Mouse (Mus musculus) brain, embryonic 14.5 days (tissue): ENCODE data around the gene Ccne1. TPM values are rescaled to one million over a fixed set of nuclear protein-coding genes. Genes with fewer than 3 reads are reported as not detected.

Experiments
- DNase-seq: peaks from one replicate; pipeline ENCODE4 v3.0.0-alpha.2; 2011; ENCODE audit warnings: low read depth
- CTCF ChIP-seq: fragments of 200-500 bp; IDR thresholded peaks from 2 replicates; pipeline ENCODE4 v1.5.1; 2012; ENCODE audit warnings: inconsistent platforms, mild to moderate bottlenecking, moderate library complexity, borderline replicate concordance; ENCODE audit not compliant: insufficient read depth, insufficient read length; ENCODE audit errors: extremely low read depth
- POLR2A ChIP-seq: fragments of 200-500 bp; IDR thresholded peaks from 2 replicates; pipeline ENCODE4 v1.6.1; 2012; ENCODE audit warnings: mild to moderate bottlenecking, inconsistent platforms, borderline replicate concordance; ENCODE audit not compliant: poor library complexity, insufficient read depth, insufficient read length, severe bottlenecking; ENCODE audit errors: extremely low read depth
- polyA plus RNA-seq: library from polyadenylated mRNA; depleted of rRNA; stranded (reverse); fragments of >200 nt; gene quantifications from 2 replicates; pipeline ENCODE4 v1.2.3, GENCODE M21; 2012

Ccne1 gene
- polyA plus RNA-seq, 1 experiment: 12.2 TPM

DNA sequence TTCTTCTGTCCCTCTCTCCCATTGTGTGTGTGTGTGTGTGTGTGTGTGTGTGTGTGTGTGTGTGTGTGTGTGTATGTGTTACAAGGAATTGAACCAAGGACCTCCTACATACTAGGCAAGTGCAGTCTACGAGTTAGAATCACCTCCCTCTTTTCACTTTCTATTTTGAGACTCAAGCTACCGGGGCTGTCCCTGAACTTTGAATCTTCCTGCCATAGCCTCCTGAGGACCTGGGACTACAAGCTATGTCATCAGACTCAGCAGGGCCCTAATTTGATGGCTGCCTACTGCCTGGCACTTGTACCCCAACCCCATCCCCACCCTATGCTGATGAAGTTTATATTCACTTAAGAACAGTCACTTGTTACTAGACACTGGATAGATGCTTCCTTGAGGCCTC is 18.9 kb downstream of the Ccne1 start:
- DNase-seq: no peak
- TF ChIP-seq CTCF (no peak), POLR2A (no peak)

DNA sequence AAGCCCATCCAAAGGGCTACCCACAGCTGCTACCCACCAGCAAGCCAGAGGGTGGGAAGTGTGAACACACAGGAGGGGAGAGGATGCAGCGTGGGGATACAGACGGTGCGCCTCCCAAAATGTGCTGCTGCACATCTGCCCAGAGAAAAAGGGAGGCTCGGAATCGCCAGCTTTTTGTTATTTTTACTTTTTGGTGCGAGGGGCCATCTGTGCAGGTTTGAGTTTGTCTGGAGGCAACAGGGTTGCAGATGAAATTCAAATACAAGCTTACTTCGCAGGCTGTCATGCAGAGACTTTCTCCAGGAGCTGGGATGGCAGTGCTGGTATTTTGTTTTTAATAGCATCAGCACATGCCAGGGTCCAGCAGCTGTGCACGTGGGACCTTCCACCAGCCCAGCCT is 19.5 kb downstream of the Ccne1 start:
- TF ChIP-seq POLR2A (no peak), CTCF (no peak)
- DNase-seq: no peak

DNA sequence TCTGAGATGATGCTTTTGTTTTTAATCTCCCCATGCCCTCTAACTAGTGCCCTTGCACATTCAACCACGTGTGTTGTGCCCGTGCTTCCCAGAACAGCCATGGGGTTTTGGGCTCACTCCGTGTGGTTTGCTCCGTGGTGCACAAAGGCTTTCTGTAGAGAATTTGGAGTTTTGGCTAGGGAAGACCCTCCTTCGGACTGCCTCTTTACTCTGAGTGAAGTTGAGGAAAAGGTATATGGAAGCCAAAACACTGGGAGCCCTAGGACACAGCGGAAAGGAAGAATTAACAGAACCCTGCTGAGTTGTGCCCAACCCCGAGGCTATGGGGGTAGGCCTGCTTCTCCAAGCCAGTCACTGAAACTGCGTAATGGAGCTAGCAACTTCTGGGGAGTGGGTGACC is 20.9 kb downstream of the Ccne1 start:
- no peak for DNase-seq
- no peak for TF ChIP-seq POLR2A
- TF ChIP-seq CTCF: no peak

GRCm38 (mm10) chr7:38085573-38086211 is 21.6 kb downstream of the Ccne1 start:
- peak; percentile 72 for DNase-seq

DNA sequence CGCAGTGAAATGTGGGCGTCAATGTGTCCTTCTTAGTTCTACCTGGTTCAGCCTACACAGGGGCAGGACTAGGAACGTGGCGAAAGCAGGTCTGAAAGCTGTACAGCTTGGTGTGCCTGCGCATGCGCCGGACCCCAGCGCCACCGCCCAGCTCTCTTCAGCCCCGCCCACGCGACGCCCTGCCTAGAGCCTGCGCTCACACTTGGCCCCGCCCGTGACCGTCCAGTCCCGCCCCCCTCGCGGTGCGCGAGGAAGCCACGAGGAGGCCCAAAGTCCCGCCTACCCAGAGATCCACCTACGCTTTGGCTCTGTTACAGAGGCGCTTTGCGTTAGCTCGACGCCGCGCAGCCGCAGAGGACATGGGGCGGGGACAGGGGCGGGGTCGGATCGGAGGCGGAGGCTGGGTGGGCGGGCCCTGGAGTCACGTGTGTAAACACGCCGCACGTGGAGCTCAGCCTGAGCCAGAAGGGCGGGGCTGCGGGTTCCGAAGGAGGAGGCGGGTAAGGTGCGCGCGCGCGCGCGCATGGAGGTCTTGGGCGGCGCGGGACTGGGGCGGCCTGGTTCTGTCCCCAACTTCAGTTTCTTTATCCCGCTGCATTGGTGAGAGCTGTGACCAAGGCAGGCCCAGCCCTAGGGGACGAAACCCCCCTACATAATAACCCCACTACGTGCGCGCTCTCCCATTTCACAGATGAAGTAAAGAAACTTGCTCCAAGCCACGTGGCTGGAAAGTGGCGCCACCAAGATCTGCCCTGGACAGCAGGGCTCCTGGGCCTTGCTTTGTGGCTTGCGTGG is 22.4 kb downstream of the Ccne1 start:
- DNase-seq: peak; percentile 100
- no peak for TF ChIP-seq CTCF
- no peak for TF ChIP-seq POLR2A

More at GRCm38 (mm10) chr7:38085573-38086211, 21.6 kb downstream of the Ccne1 start:
- TF ChIP-seq POLR2A (no peak), CTCF (peak; percentile 38; the same call in 1 of the 2 replicates)

DNA sequence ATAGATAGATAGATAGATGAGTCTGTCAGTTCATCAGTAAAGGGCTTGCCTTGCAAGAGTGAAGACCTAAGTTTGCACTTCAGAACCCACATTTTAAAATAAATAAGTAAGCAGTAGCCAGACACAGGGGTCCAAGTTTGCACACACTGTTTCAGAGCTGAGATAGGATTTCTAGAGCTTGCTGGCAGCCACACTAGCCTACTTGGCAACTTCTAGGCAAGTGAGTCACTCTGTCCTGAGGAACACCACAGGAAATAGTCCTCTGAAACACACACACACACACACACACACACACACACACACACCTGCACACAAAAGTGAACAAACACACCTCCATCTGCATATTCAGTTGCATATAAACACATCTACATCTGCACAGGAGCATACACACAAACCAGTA is 24.4 kb downstream of the Ccne1 start:
- no peak for TF ChIP-seq CTCF
- TF ChIP-seq POLR2A: no peak
- DNase-seq: no peak

DNA sequence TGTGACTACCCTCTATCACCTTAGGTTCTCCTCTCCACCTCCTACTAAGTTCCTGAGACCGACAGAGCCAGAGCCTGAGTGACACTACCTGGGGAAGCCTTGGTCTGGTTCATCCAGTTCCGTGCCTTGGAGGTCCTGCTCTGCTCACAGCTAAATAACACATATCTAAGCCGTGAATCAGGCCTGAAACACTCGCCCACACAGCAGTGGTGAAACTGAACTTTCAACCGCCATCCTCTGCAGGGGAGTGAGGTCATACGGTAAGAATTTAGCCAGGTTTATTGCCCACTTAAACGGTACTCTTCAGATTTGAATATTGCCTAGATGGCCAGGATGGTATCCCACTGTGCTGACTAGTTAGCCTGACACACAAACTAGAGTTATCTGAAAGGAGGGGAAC is 30.1 kb downstream of the Ccne1 start:
- DNase-seq: no peak
- TF ChIP-seq CTCF (no peak), POLR2A (no peak)

- TF ChIP-seq CTCF: no peak
- no peak for TF ChIP-seq POLR2A
- DNase-seq: no peak
Measured at GRCm38 (mm10) chr7:38075487-38075886, 31.8 kb downstream of the Ccne1 start.

- no peak for TF ChIP-seq POLR2A
- TF ChIP-seq CTCF: no peak
- DNase-seq: no peak
Measured at GRCm38 (mm10) chr7:38074920-38075319, 32.4 kb downstream of the Ccne1 start.

GRCm38 (mm10) chr7:38074514-38074913 is 32.8 kb downstream of the Ccne1 start:
- DNase-seq: peak; percentile 80
- TF ChIP-seq POLR2A (no peak), CTCF (no peak)

DNA sequence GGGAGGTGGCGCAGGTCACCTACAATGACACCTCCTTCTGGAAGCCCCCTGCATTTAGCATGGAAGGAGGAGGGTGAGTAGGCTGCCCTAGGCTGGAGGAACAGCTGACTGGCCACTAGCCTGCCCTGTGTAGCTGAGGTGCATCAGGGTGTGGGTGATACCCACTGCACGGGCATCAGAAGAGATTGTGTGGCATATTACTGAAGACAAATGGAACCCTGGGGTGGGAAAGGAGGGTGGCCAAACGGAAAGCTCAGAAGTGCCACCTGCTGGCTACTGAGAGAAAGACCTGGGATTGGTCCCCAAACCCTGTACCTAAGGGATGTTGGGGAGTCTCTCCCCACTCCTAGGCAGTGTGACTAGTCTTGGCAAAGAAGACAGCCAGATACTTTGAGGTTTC is 33.6 kb downstream of the Ccne1 start:
- DNase-seq: peak; percentile 72
- TF ChIP-seq CTCF (peak; percentile 76), POLR2A (no peak)

DNA sequence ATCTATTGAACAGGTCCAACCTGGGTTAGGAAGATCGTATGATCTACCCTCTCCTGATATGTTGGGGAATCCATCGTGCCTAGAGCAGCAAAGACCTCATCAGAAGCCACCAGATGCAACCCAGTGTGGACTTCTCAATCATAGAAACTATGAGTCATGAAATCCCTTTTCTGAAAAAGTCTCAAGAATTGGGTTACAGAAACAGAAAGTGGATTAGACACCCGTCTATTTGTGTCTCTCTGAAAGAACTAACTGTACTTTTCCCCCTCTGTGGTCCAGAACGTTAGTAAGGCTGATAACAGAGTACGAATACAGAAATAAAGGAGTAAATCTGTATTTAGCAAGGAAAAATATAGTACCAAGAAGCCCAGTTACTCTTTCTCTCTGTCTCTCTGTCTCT is 36.3 kb downstream of the Ccne1 start:
- no peak for TF ChIP-seq CTCF
- no peak for TF ChIP-seq POLR2A
- DNase-seq: no peak

GRCm38 (mm10) chr7:38070663-38071062 is 36.7 kb downstream of the Ccne1 start:
- TF ChIP-seq CTCF (no peak), POLR2A (no peak)
- DNase-seq: no peak

DNA sequence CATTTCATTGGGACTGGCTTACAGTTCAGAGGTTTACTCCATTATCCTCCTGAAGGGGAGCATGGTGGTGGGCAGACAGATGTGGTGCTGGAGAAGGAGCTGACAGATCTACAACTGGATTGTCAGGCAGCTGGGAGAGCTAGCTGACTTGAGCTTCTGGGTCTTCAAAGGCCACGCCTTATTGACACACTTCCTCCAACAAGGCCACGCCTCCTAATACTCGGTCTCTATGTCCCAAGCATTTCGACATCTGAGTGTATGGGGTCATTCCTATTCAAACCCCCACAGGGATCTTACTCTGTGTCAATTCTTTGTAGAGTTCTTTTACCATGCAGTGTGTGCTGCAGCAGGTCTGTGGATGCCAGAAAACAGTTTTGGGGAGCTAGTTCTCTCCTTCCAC is 42.9 kb downstream of the Ccne1 start:
- DNase-seq: no peak
- TF ChIP-seq POLR2A: no peak
- no peak for TF ChIP-seq CTCF
